Mouse (Mus musculus) gastrocnemius, postnatal 14 days (tissue): ENCODE data around the gene Bace2. TPM values are rescaled to one million over a fixed set of nuclear protein-coding genes. Genes with fewer than 3 reads are reported as not detected.

Experiments used
- DNase-seq: peaks from one replicate; pipeline ENCODE4 v3.0.0; 2021; ENCODE audit warnings: mixed read lengths
- intact Hi-C: fragments of 180-260 bp; cut with DNase I; formaldehyde crosslinking; loops from one replicate; pipeline ENCODE4 v1.15.1; 2025; ENCODE audit warnings: low total_unique reads
- long read RNA-seq, 2 experiments: library from polyadenylated mRNA; stranded (forward); transcript quantifications; one replicate each; pipeline ENCODE4 v2.0.0; 2021
- total RNA-seq, 2 experiments: library from RNA; stranded (reverse); gene quantifications; 2 replicates each; pipeline ENCODE4 v1.2.3; 2021

The Bace2 gene
- total RNA-seq, result 10 to 100 TPM in 1 of 2 experiments, 1 to 10 TPM in 1; 6.1 to 10.2 TPM
- long read RNA-seq, experiment 1, full-length matches to known transcripts, result 1 of 2 reads
- long read RNA-seq, experiment 1, partial matches to known transcripts, result 1 of 2 reads
- long read RNA-seq, experiment 1, other reads (novel, unspliced or antisense), result 0 of 2 reads
- long read RNA-seq, experiment 2, full-length matches to known transcripts, result 9 of 10 reads
- long read RNA-seq, experiment 2, partial matches to known transcripts, result 0 of 10 reads
- long read RNA-seq, experiment 2, other reads (novel, unspliced or antisense), result 1 of 10 reads

DNA sequence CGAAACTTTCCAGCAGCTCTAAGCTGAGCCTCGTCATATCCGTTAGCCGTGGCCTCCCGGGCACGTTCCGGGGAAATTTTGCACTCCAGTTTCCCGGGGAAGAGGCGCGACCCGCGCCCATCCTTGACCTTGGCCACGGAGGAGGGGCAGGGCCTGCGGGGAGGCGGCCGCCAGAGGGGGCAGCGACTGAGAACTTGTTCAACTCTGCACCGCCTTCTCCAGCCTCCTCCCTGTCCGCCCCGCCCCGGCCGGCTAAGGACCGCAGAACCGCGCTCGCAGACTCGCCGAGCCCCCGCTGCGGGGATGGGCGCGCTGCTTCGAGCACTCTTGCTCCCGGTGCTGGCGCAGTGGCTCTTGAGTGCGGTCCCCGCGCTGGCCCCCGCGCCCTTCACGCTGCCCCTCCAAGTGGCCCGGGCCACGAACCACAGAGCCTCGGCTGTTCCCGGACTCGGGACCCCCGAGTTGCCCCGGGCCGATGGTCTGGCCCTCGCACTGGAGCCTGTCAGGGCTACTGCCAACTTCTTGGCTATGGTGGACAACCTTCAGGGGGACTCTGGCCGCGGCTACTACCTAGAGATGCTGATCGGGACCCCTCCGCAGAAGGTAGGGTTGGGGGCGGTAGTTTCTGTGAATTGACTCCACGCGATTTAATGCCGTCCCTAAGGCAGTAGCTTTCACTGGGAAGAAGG, at the start of gene Bace2:
Bace2 (plus strand) TSS at position 244 of the 689 bp plus-strand sequence.
- peak; percentile 82 for DNase-seq

DNA sequence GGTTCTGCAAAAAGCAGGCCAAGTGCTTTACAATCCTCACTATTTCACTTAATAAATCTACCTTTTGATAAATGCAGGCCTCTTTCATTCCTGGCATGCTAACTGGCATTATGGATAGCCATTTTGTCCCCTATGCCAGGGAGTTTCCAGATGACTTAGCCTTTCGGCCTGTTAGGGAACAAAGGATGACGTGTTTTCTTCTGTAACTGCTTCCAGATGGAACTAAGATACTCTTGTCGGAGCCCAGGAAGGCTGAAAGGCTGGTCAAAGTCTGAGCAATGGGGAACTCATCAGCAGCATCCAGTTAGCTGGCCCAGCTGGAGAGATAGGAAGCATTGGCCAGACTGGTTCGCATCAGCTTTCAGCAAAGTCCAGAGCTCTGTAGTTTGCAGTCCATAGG, 48.9 kb upstream of the Bace2 start:
- intact Hi-C loops, result no loop called here
- DNase-seq, result no peak

More for the DNA sequence above, at the start of gene Bace2:
- intact Hi-C loops, result loop anchor here (10.0 kb wide), 1 partner anchor 58 kb away; no protein-coding TSS in a partner anchor

DNA sequence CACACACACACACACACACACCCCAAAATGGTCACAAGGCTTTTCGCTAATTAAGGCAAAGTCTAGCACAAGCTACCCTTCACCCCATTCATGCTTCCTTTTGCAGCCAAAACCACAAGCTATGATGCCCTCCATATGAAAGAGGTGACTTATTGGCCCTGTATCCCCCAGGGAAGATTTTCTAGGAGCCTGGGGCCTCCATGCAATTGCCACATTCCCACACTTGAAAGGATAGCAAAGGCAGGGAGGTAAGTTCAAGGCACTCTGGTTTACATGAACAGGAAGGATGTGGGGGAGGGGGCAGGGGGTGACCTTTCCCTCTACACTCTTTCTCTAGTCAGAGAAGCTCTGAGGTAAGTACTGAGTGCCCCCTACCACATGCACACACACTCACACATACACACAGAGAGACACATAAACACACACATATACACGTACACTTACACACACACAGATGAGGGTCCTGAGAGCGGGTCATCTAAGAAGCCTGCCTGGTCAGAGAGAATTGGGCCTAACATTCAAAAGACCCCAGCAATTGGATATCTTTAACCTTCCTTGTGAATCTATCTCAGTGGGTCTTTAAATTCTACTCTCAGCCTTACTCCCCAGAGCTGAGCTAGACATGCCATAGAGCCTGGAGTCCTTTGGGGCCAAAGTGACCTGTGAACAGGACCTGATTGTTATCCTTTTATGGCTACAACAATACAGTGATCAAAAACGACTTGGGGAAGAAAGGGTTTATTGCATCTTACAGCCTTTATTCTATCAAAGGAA, 46.6 kb upstream of the Bace2 start:
- intact Hi-C loops, result loop anchor here (5.0 to 10.0 kb wide), 2 partner anchors 155 to 257 kb away; partner anchors contain the start of gene Mx1
- no peak for DNase-seq

DNA sequence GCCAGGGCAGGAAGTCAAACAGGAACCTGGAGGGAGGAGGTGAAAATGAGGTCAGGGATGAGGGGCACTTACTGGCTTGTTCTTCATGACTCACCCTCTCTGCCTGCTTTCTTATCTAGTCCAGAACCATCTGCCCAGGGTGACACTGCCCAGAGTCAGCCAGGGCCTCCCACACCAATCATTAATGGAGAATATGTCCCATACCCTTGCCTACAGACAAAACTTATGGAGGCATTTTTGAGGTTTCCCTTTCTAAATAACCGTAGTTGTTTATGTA, 46.0 kb upstream of the Bace2 start:
- intact Hi-C loops, result loop anchor here (5.0 to 10.0 kb wide), 2 partner anchors 154 to 257 kb away; partner anchors contain the start of gene Mx1
- no peak for DNase-seq

DNA sequence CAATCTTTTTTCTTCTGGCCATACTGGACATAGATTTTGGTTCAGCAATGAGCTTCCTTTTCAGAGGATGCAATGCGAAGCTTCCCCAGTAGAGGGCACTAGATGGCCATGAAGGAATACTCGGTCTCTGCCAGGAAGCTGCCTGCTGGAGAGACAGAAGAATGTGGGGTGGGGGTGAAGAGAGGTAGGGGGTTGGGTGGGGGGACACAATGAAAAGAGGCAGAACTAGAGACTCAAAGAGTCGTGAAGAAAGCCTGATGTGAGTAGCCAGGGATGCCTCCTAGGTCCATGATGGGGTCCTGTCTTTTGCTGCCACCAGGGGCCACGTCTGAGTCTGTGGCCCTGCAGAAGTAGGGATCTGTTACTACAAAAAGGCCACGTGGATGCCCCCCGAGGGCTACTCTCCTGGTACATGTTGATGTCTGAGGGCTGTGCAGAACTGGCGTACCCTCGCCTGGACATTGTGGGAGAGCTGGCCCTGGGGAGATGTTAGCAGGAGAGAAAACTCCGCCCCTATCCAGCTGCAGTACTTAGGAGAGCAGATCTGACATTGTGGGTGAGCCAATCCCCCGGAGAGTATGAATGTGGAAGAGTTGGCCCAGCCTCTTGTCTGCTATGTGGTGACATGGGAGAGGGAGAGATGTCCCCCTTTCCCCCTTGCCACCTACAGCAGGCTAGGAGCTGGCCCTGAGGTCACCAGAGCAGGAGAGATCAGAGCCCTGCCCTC, 43.4 kb upstream of the Bace2 start:
- intact Hi-C loops, result loop anchor here (5.0 to 10.0 kb wide), 2 partner anchors 152 to 254 kb away; partner anchors contain the start of gene Mx1
- peak; percentile 59 for DNase-seq

DNA sequence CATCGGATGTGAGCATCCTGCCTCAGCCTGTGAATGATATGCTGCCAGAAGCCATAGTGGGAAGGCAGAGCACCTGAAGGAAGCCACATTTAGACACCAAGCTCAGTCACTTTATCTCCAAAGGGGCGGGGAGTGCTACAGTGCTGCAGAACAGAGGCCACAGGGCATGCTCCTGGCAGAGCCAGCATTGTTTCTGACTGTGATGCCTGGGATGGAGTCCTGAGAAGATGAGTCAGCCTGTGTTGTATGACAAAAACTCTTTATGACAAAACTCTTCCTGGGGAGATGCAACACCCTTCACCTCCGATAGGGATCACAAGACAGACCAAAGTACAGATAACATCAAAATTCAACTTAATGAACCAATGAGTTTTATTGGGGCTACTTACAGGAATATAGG, 35.0 kb upstream of the Bace2 start:
- intact Hi-C loops, result loop anchor here (10.0 kb wide), 1 partner anchor 203 kb away; no protein-coding TSS in a partner anchor
- DNase-seq, result no peak

DNA sequence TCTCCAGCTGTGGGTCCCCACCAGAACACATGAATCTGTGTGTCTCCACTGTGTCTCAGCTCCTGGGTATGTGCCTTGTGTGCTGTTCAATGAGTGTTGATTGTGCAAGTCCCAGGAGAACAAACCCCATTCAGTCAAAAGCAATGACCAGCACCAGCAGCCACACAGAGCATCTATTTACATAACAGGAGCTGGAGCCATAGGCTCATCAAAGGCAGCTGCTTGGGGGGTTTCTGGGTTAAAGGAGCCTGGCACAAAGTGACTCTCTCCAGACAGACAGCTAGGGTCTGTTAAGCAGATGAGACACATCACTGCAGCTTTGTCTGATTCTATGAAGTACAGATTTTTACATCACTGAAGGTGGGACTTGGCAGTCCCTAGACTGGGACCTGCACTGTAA, 33.9 kb upstream of the Bace2 start:
- no peak for DNase-seq
- intact Hi-C loops, result loop anchor here (10.0 kb wide), 1 partner anchor 202 kb away; no protein-coding TSS in a partner anchor

DNA sequence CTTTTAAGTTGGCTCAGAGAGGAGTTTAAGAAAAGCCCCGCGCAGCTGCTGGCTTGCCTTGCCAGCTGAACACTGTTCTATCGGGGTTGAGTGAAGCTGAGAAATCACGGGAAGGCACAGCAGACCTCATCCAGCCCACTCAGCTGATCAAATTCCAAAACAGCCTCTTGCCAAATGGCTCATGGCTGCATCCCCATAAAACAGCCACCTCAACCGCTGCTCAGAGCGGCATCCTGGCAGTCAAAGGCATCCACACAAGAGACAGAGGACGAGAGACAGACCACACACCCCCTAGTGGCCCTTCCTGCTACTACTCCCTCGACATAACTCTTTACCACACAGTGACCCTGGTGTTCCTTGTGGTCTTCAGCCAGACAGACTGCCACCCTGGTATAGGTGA, 30.6 kb upstream of the Bace2 start:
- intact Hi-C loops, result loop anchor here (10.0 kb wide), 1 partner anchor 199 kb away; no protein-coding TSS in a partner anchor
- peak; percentile 13 for DNase-seq

DNA sequence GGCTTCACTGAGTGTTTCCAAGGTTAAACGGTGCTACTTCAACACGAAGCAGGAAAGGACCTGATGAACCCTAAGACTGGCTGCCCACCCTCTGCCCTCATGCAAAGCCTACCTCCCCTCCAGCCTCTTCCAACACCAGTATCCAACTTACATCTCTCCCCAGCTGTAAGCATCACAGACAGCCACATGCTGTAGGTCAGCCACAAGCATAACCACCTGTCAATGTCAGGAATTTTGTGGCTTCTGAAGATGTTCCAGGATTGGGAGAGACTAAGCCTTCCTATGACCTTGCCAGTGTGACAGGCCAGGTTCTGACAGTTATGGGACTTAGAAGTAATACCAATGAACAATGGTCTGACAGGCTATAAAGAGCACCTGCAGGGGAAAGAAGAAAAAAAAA, 27.9 kb upstream of the Bace2 start:
- intact Hi-C loops, result loop anchor here (10.0 kb wide), 1 partner anchor 196 kb away; no protein-coding TSS in a partner anchor
- DNase-seq, result no peak

DNA sequence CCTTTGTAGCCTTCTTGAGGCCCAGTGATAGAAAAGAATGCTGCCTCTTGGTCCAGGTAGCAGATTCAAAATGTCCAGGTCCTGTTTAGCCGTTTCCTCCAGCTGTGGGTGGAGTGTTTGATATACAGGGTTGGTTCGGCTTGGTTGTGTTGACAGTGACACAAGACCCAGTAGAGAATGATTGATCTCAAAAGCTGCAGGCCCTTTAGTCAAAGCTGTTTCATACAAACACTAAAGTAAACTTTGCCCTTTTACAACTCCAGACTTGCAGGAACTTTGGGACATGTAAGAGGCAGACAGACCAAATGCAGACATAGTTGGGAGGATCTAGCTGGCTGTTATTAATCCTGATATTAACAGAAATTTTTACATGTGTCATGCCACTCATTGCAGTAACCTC, 3.5 kb upstream of the Bace2 start:
- intact Hi-C loops, result loop anchor here (10.0 kb wide), 1 partner anchor 62 kb away; no protein-coding TSS in a partner anchor
- no peak for DNase-seq

DNA sequence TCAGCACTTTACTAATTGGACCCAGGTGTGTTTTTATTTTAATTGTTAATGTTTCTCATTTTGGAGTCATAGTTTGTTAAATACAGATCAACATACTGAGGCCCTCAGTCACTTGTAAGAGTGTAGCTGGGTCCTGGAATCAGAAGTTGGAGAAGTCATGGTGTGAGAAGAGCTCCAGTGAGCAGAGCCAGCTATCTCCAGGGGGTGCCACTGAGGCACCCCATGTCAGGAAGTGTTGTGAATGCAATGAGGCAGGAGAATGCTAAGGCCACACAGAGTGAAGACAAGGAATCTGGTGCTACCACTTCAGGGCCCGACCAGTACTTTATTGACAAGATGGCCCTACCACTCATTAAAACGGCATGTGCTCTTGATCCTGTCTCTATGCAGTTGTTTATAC, 1.9 kb upstream of the Bace2 start:
- intact Hi-C loops, result loop anchor here (10.0 kb wide), 1 partner anchor 60 kb away; no protein-coding TSS in a partner anchor
- no peak for DNase-seq

DNA sequence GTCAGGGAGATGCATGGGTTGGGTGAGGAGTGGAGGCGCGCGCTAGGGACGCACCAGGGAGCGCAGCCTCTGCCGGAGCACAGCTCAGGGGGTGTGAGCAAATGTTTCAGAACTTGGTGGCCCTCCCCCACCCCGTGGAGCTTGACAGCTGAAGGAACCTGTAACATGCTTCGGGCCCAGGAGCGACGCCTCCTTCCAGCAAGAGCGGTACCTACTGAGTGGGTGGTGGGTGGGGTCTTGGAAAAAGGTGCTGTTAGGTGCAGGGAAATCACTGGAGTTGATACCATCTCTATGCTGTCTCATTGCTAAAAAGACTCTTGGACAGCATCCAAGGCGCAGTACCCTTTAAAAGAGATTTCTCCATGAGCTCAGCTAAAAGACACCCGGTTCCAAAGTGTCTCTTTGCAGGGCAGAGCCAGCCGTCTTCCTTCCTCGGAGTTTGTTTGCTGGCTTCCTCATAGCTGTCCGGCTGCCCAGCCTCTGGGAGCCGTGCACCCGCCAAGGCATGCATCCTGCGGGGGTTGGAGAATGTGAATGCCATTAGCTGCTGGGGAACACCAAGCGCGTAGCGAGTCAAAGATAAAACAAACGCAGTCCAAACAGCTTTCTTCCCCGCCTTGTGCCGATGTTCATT, 763 bp downstream of the Bace2 start:
- peak; percentile 48 for DNase-seq
- intact Hi-C loops, result loop anchor here (10.0 kb wide), 1 partner anchor 57 kb away; no protein-coding TSS in a partner anchor

DNA sequence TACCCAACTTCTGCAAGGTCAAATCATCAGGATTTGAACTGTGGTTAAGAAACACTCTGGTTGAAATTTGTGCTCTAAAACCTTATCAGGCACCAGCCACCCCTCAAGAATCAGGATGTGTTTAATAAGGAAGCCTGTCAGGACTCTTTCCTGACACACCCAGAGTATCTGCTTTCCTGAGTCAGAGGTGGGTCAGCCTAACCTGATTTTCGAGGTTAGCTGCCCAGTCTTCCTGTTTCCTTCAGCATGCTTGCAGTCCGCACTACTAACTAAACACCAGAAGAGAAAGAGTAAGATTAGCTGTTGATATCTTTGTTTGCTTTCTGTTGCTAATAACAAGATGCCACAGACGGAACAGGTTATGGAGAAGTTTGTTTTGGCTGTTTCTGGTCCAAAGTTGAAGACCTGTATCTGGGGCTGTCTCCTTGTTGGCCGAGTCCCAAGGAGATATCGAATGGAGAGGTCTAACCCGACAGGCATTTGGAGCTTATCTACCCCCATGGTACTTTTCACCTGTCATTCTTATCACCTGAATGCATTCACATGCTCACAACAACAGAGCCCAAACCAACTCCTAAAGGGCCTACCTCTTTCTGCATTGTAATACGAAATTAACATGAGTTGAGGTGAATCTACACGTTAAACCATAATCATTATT, 5.8 kb downstream of the Bace2 start:
- intact Hi-C loops, result no loop called here
- DNase-seq, result no peak

DNA sequence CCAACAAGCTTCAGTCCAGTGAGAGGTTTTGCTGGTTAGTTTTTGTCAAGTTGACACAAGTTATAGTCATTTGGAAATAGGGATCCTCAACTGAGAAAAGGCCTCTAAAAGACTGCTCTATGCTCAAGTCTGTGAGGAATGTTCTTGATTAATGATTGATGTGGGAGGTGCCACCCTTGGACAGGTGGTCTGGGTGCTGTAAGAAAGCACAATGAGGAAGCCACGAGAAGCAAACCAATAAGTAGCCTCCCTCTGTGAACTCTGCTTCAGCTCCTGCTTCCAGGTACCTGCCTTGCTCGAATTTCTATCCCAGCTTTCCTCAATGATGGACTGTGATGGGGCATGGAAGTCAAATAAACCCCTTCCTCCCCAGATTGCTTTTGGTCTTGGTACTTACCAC, 9.6 kb downstream of the Bace2 start:
- intact Hi-C loops, result no loop called here
- no peak for DNase-seq

DNA sequence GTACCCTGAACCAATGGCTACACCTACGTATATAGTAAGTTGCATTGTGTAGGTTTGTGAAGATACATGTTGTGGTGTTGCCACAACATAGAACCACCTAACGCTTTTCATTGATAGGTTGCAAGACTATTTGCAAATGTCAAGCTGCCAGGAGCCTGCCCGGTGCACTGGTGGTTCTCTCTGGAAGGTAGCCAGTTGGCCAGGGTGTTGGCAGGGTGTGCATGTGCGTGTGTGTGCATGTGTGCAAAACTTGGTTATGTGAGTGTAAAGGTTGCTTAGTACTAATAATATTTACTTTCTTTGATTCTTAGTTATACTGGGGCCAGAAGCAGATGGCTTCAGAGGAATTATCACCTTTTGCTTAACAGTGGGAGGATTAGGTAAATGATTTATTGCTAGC, 13.7 kb downstream of the Bace2 start:
- intact Hi-C loops, result no loop called here
- DNase-seq, result no peak

DNA sequence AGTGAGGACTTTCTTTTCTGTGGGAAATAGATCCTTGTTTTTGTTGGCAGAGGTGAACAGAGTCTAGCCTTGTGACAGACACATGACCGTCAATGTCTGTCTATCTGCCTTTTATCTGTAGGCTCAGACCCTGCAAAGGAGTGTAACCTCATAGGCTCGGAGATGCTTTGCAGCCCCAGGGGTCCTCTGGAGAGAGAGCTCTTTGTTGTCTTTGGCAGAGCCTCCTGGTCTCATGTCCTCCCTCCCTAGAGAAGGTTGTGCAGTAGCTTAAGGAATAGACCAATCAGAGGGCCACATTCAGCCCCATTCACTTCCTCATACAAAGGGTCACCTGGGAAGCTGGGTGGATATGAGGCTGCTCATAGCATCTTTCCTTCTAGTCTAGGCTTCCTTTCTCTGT, 31.4 kb downstream of the Bace2 start:
- no peak for DNase-seq
- intact Hi-C loops, result no loop called here

DNA sequence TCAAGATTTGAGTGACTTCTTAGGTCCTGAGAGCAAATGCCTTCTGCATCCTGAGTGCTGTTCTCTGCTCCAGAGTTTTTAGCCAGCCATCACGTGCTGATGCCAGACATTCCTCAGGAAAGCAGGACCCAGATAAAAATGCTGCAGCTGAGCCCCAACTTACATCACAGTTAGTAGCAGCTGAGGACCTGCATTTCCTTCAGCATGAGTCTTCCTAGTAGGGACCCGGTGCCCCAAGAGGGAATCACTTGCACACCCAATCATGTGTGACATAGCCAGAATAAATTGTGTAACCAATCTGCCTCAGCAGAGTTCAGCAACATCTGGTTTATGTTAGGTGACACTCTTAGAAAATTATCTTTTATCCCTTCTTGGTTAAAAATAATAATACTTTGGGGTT, 34.7 kb downstream of the Bace2 start:
- DNase-seq, result no peak
- intact Hi-C loops, result no loop called here

DNA sequence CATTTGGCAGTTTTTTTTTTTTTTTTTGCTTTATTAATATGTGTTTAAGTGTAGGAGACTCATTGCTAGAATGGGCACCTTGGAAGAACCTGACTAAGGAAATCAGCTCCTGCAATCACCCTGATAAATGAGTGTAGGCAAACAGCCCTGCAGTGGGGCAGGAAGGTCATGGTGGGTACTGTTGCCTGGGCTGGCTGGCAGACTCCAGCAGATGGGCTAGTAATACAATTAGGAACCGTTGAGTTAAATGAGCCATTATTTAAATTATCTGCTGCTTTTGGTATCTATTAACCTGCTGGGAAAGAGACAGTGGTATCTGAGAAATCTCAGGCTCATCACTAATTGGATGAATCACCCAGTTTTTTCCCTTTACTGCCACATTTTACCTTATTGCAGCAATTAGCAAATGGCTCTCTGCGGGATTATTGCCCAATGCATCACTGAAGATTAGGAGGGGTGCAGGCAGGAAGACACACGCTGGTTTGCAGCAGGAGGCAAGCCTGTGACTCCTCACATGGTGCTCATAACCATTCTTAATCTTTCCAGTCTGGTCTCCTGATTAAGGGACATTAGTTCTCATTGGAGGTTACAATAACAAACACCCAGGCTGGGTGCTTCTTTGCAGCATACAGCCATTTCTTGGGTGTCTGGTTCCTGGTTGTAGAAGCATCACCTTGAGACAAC, 35.3 kb downstream of the Bace2 start:
- no peak for DNase-seq
- intact Hi-C loops, result no loop called here
